Mouse (Mus musculus): Measurements from ENCODE around the gene Mterf2. TPM values are rescaled to one million over a fixed set of nuclear protein-coding genes. Genes with fewer than 3 reads are reported as not detected.

The Mterf2 gene
- total RNA-seq (2021): 1 to 10 TPM; 7.2 to 9.0 TPM

DNA sequence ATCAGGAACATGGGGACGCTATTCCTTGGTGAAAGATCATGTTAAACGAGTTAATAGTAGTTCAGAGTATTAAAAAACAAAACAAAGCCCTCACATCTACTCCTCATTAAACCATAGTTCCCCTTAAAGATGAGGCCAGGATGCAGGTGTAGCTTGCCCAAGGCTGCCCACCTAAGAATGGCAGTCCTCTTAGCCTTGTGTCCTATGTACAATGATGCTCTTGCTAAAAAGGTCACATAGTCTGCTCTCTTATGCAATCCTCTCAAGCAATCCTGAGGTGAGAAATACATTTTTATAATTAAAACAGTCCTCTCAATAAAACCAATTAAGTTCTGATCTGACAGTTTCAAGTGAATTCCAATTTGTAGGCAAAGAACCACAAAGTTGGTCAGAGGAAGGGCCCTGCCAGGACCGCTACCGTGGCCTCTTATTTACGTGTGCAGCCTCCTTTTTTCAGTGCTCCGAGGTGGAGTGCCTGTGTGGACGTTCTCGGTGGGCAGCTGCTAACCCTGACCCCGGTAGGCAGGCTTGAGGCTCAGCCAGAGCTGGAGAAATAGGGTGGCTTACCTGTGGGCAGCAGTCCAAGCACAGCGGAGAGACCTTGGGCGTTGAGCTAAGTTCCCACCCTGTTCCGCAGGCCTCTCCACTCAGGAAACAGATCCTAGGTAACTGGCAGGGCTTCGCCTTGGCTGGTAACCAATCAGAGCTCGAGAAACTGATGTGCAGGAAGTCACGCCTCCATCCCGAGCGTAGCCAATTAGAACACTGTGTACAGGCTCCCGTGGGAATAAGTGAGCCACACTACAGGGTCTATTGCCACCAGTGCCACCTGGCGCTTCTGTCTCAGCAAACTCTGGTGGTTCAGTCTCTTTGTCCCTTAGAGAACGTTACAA is at the start of gene Mterf2:
Gene Mterf2, minus strand, starts transcription at position 633 of the 893 bp plus-strand sequence.
- peak; percentile 93 for DNase-seq

DNA sequence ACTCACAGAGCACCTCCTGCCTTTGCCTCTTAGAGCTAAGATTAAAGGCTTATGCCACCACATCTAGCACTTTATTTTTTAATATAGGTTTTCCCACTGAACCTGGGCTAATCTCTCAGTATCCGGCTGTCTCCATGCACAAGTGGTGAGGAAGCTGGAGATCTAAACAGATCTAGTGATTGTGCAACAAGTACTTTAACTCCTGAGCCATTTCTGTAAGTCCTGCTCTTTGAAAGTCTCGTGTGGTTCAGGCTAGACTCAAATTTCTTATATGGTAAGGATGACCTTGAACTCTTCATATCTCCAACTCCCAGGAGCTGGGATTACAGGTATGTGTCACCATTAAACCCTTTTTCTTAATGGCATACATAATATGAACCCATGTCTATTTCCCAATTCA is 48.8 kb upstream of the Mterf2 start:
- DNase-seq: no peak

DNA sequence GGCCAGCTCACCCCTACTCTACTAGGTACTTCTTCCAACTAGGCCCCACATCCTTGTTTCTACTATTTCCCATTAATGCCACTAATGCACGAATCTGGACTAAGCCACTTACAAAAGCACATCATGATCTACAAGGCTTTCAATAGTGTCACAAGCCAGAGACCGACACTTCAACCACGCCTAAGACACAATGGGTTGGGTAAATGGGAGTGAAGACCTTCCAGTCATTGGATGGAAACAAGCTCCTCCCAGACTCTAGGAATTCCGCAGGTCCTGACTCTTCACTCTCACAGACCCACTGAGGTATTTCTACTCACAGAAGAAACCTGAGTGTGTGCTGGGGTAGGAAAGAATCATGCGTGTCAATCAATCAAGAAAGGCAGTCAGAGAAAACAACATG is 37.5 kb upstream of the Mterf2 start:
- DNase-seq: no peak

DNA sequence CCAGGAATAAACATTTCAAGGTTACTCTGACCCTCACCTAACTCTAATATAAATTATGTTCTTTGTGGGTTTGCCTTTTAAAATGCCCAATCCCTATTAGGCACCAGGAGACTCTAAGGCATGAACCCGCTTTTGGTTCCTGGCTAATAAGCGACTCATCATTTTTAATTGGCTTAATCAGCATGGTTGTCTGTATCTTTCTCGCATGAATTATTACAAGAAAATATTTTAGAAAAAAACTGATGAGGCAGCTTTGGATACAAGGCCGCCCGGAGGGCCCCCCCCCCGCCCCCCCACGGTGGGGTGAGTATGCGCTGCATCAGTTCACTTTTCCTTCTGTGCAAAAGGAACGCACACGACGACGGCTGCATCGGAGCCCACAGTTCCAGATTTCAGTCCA is 37.0 kb upstream of the Mterf2 start:
- DNase-seq: no peak

DNA sequence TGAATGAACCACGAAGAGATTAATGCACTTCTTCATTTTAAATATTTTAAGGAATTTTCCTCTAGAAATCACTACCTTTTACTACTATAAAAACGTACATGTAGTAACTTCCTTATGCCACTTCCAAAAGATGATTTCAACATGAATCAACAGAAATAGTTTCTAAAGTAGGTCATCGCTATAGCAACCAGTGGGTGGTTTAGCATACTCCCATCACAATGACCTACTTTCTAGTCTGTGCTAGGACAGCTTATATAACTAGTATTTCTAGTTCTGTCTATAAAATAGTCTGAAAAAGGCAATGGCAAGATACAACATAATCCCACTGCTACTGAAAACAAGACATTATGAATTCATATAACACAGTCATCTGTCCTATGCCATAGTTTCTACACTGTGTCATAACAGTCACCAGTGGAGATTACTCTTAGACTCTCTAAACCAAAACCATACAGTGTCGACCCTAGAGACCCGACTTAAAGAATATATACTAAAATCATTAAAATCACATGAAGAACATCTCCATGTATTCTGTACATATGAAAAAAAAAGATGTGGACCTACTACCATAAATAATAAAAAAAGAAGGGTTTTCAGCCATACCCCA is 34.0 kb upstream of the Mterf2 start:
- DNase-seq: no peak

DNA sequence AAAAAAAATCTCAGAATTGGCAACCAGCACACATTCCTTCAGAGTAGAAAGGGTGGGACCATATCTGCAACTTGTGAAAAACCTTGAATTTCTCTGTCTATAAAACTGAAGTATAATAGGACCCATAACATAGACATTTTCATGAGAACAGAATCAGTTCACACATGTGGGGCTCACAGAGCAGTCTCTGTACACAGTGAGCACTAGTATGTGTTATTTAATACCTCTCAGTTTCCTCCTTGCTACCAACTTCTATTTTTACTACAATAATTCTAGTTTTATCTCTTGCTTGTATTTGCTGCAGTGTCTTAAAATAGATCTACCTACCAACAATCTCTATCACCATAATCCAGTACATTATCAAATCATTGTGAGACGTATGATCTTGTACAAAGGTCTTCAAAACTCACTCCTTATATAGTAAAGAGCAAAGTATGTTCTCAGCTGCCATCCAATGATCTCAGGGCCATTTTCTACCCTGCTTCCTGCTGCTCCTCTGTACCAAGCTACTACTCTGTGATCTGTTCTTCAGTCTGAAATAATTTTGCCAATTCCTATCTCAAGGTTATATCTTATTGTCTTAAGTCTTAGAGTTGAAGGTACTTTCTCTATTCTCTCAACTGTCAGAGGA is 32.3 kb upstream of the Mterf2 start:
- DNase-seq: no peak

DNA sequence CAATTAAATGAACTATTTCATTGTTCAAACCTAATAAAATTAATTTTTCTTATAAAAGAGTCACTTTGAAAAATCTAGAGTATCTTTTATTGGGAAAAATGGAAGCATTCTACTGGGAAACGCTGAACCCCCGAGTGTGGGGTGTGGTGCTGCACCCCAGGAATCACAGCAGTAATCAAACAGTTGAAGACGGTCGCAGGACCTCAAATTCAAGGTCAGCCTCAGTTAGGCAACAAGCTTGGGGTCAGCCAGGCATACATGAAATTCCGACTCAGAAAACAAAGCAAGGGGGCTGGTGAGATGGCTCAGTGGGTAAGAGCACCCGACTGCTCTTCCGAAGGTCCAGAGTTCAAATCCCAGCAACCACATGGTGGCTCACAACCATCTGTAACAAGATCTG is 29.6 kb upstream of the Mterf2 start:
- no peak for DNase-seq

DNA sequence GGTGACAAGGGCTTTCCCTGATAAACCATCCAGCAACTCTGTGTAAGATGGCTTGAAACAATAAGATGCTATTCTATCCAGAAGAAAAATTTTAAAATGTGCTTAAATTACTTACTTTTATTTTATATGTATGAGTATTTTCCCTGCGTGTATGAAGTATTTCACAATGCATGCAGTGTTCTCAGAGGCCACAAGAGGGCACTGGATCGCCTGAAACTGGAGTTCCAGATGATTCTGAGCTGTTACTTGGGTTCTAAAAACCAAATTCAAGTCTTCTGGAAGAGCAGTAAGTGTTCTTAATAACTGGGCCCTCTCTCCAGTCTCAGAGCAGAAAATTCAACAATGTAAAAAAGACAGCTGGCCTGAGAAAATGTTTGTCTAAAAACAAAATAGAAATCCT is 26.4 kb upstream of the Mterf2 start:
- DNase-seq: peak; percentile 72

DNA sequence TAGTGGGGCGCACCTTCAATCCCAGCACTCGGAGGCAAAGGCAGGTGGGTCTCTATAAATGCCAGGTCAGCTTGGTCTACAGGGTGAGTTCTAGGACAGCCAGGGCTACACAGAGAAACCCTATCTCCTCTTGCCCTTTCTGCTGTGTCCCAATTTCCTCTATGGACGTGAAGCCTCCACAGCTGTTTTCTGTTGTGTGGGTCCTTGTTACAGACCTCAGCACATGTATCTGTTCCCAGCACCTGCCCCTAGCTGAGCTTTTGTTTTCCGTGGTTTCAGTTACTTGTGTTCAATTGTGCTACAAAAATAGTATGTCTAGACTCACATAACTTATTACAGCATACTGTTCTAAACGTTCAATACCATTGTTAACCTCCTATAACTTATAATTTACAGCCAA is 21.4 kb upstream of the Mterf2 start:
- DNase-seq: no peak

DNA sequence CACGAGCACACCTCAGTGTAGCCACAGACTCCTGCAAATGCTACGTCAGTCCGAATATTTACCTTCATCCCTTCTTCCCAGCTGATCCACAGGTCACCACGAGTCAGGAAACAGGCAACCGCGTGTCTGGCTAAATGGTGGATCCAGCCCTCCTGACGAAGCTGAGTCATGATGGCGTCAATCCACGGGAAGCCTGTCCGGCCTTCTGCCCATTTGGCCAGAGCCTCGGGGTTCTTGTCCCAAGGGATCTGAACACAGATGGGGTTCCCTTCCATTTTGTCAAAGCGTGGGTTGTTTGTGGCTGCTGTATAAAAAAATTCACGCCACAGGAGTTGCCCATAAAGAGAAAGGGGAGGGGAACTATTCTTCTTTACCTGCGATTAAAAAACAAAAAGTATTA is 18.5 kb upstream of the Mterf2 start:
- DNase-seq: no peak

DNA sequence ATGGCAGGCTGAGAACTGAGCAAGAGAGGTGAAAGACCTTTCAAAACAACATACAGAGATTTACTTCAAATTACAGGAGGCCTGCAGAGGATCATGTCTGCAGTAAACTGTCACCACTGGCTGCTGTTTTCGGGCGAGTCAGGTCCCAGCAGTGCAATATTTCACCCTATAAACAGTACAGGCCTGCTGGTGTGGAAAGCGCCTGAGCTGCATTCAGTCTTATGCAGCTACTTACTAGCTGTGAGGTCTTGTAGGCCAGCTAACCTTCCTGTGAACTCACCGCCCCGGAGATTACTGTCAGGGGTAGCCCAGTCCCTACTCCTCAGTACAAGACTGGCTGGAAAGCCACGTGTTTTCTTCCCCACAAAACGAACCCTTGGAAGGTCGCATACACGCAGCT is 13.6 kb upstream of the Mterf2 start:
- DNase-seq: no peak

DNA sequence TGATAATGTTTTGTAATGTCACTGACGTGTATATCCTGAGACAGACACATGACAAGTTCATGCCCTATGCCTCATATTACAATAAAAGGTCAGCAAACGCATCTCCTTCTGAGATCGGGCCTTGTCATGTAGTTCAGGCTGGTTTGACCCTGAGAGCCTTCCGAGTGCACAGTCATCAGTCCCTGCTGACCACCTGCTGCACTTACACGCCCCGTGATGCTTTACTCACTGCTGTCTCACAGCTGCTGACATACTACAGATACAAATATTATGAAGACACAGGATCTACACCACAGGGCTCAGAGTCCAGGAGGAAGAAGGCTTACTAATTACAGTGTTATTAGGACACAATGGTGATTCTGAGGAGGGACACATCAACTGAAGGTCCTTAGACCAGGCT is 8.7 kb upstream of the Mterf2 start:
- DNase-seq: no peak

DNA sequence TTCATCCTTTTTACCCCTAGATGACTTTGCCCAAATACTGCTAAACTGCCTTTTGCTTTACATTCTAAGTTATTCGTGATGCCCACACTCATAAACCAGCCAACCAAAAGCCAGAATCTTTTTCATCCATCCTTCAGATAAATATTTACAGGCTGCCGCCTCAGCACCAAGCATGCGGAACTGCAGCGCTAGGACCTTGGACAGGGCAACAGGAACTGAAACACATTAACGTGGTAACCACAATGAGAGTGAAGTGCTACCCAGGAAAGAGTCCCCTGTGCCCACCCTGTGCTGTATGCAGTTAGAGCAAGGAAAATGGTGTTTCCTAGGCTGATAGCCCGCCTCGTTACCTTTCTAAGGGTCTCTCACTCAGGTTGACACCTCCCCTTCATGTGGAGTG is 626 bp upstream of the Mterf2 start:
- DNase-seq: peak; percentile 16

DNA sequence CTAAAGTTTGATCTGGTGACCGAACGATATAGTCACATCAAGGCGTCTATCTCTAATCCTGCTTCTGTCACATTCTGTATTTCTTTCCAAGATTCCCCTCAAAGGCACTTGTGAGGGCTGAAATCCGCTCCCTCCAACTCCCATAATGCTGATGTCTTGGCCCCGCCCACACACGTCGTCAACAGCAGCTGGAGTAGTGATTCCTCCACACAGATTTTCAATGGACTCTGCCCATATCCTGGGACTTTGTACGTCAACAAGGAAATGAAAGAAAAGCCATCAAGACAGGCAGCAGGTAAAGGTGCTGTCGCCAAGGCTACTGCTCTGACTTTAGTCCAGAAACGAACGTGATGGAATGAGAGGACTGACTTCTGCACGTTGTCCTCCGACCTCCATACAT is 2.6 kb downstream of the Mterf2 start:
- DNase-seq: no peak

DNA sequence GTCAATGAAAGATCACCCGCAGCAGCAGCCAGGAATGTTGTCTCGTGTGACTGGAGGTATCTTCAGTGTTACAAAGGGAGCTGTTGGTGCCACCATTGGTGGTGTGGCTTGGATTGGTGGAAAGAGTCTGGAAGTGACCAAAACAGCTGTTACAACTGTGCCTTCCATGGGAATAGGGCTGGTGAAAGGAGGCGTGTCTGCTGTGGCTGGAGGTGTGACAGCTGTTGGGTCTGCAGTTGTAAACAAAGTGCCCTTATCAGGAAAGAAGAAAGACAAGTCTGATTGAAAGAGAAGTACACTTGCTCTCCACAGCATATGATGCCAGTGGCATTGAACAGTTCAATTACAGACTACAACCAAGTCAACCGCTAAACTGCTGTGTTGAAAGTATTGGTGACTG is 13.4 kb downstream of the Mterf2 start:
- no peak for DNase-seq

DNA sequence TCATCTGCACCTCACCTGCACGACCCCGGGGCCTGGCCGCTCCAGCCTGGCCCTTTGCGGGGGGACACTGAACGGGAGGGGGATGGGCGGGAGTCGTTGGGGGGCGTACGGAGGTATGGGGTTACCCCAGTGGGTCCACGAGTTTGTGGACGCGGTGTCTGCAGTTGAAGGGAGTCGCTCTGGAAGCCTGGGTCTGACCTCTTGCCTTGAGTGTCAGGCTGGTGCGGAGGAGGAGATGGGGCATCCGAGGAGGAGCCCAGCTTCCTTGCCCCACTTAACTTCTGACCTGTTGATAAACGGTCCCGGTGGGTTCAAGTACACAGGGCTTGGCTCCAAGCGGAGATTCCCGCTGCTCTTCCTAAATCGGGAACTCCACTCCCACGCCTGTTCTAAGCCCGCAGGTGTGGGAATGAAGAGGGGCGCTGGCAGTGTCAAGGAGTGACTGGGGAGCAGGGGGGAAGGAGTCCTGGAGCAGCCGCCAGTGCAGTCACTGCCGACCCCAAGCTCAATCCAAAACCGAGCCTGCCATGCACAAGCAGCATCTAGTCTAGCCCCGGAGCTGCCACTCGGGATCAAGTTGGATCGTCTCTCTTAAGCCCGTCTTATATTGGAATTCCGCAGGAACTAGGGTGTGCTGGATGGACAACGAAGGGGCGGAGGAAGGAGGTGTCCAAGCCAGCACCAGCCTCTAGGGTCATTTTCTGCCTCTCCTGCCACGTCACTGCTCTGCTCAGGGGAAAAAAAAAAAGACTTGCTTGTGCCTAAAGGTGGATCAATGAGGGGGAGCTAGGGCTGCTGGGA is 24.5 kb downstream of the Mterf2 start:
- peak; percentile 36 for DNase-seq

DNA sequence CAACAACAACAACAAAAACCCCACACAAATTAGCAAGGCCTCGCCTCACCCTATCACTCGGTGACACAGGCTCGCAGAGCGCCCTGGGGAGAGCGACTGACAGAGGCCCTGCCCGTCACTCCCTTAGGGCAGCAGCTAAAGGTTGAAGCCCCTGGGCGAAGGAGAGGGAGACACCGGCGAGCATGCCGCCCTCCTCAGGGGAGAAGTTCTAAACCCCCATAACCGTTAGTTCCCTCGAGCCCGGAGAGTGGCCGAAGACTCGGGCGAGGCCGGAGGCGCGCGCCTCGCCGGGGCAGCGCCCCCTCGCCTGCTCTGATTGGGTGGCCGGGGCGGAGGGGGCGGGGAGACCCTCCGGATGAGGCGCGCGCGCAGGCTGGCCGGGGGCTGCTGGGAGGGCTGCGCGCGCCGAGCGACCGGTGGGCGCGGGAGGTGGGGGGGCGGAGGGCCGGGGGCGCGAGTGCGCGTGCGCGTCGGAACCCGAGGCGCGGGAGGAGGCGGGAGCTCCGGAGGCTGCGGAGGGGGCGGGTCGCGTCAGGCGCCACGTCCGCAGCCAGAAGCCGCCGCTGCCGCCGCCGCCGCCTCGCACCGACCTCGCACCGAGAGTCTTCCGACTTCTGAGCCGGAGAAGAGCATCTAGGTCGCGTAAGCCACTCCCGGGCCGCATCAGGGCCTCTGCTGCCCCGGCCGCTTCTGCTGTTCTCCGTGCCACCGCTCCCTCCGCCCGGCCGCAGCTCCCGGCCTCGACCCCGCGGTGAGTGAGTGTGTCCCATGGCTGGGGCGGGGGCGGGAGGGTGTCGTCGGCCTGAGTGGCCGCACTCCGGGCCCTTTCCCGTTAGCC is 25.4 kb downstream of the Mterf2 start, which contains the start of the genes Fhl4 and Tmem263:
Gene Fhl4, minus strand, starts transcription at position 249 of the 838 bp plus-strand sequence.
Gene Tmem263, plus strand, starts transcription at position 381 of the 838 bp plus-strand sequence.
- DNase-seq: peak; percentile 92

DNA sequence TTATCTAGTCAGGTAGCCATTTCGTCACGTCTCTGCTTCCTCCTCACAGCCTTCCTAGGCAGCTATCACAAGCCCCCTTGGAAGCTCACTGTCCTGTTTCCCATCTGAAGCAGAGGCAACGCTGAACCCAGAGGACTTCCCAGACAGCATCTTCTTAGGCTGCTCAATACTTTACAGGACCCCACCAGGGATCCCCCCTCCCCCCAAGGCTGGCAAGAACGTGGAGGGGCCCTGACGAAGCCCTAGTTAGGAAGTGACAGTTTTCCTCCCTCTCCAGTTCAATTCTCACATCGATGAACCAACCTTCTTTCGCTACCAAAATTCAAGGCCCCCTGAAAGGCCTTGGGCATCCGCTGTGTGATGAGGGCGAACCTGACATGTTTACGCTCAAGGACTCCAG is 26.0 kb downstream of the Mterf2 start:
- peak; percentile 39 for DNase-seq

DNA sequence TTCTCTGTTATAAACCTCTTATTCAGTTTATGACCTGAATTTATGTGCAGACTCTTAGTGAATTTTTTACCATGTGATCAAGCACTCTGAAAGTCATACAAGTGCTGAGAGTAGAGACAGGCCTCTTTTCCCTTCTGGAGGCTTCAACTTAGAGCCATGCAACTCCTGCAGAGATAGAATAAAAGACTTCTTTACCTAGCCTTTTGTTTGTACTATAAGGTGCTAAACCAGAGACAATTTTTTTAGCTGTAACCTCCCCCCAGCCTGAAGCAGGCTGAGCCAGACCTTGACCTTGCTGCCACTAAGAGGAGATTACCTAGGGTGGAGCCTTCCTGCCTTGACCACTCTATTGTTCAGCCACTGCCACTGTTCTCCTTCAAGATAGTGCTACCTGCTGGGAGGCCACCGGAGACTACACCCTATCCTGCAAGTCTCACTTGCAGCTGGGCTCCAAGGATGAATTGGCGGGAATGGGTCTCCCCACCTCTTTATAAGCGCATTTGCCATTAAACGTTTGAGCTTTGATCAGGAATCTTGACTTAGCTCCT is 56.1 kb downstream of the Mterf2 start:
- no peak for DNase-seq

All from heart, postnatal 4 days (tissue).